ENCODE assay signal across 16 mouse cellular contexts in genomic region chr19:46640780-46641179, GRCm38 (mm10). TPM values are rescaled to one million over a fixed set of nuclear protein-coding genes. Genes with fewer than 3 reads are reported as not detected.
DNase-seq lines count a peak whose midpoint lies in the region; ATAC-seq and TF ChIP-seq lines count a peak whose summit lies in the region.
"Had no signal": no experiment of that assay in that cellular context is flagged by ENCODE, and none has a peak within 500 bp of the region (broad histone marks: within the 10 kb centered on the region; RNA-seq: fewer than 3 reads in every experiment).

No protein-coding gene starts in this region.

- WGBS in heart, embryonic 16.5 days = 86% methylated on average over 8 of the region's 8 CpGs
- WGBS in lung, embryonic 14.5 days = 73% methylated on average over 8 of the region's 8 CpGs
- WGBS in liver, embryonic 13.5 days (ENCODE audit: insufficient replicate concordance) = 73% methylated on average over 8 of the region's 8 CpGs

- no peak for DNase-seq in heart, postnatal 36 days
- DNase-seq in lung, embryonic 14.5 days = no peak
- no peak for DNase-seq in lung, postnatal 14 days
- peak; percentile 3 for DNase-seq in heart, postnatal 4 days
- no peak for DNase-seq in liver, embryonic 13.5 days
- DNase-seq in embryo, embryonic 11 days = no peak
- DNase-seq in thymus, postnatal 0 days (ENCODE audit: low spot score) = no peak
- DNase-seq: cerebellum, adult 9-11 months; thymus, adult 18-20 months had no signal

- peaks cover 11% of the 10 kb centered on the region for H3K36me3 ChIP-seq in heart, embryonic 16.5 days (ENCODE audit: control insufficient read depth, insufficient read depth)
- peaks cover 33% of the 10 kb centered on the region for H3K36me3 ChIP-seq in lung, embryonic 14.5 days (ENCODE audit: insufficient read depth)
- peaks cover 45% of the 10 kb centered on the region for H3K36me3 ChIP-seq in liver, embryonic 13.5 days

- TF ChIP-seq CTCF in lung, embryonic 14.5 days (IDR thresholded peaks at IDR 0.05; ENCODE audit: low read depth) = no peak

- H3K4me2 ChIP-seq in heart, embryonic 16.5 days (ENCODE audit: low read depth, low read length) = no peak overlapping the region
- no peak overlapping the region for H3K4me2 ChIP-seq in lung, embryonic 14.5 days
- no peak overlapping the region for H3K4me2 ChIP-seq in liver, embryonic 13.5 days
- H3K4me2 ChIP-seq: embryonic facial prominence, embryonic 15.5 days; hindbrain, embryonic 15.5 days; liver, embryonic 15.5 days; midbrain, embryonic 12.5 days had no signal

- H3K27me3 ChIP-seq in heart, embryonic 16.5 days (ENCODE audit: control insufficient read depth, insufficient read depth, low read length) = no peaks in the 10 kb centered on the region
- no peaks in the 10 kb centered on the region for H3K27me3 ChIP-seq in lung, embryonic 14.5 days (ENCODE audit: insufficient read depth, low read length)
- H3K27me3 ChIP-seq in liver, embryonic 13.5 days = no peaks in the 10 kb centered on the region
- H3K27me3 ChIP-seq: embryonic facial prominence, embryonic 15.5 days; hindbrain, embryonic 15.5 days; liver, embryonic 15.5 days; midbrain, embryonic 12.5 days had no signal

- H3K4me3 ChIP-seq in heart, embryonic 16.5 days (ENCODE audit: low read length) = no peak overlapping the region
- H3K4me3 ChIP-seq in lung, embryonic 14.5 days (ENCODE audit: low read depth, low read length) = no peak overlapping the region
- no peak overlapping the region for H3K4me3 ChIP-seq in liver, embryonic 13.5 days (replicated peaks)
- H3K4me3 ChIP-seq: embryonic facial prominence, embryonic 15.5 days; hindbrain, embryonic 15.5 days; liver, embryonic 15.5 days; midbrain, embryonic 12.5 days had no signal

- no peak for ATAC-seq in heart, embryonic 16.5 days (replicated peaks; ENCODE audit: extremely low read depth, insufficient read depth, low FRiP score)
- no peak for ATAC-seq in lung, embryonic 14.5 days (ENCODE audit: insufficient read depth)
- ATAC-seq in liver, embryonic 13.5 days (ENCODE audit: low read depth) = no peak

- H3K9ac ChIP-seq in heart, embryonic 16.5 days (ENCODE audit: low read length) = peak overlapping the region; percentile 32; the same call in 1 of the 2 replicates
- no peak overlapping the region for H3K9ac ChIP-seq in lung, embryonic 14.5 days
- H3K9ac ChIP-seq in liver, embryonic 13.5 days = no peak overlapping the region
- H3K9ac ChIP-seq: embryonic facial prominence, embryonic 15.5 days; hindbrain, embryonic 15.5 days; liver, embryonic 15.5 days had no signal

- intact Hi-C loops in heart, postnatal 36 days (cut with DNase I) = loop anchor here (2.0 kb wide), 1 partner anchor 16 kb away; no protein-coding TSS in a partner anchor

- no peaks in the 10 kb centered on the region for H3K9me3 ChIP-seq in heart, embryonic 16.5 days (replicated peaks; ENCODE audit: control insufficient read depth, low read length)
- H3K9me3 ChIP-seq in lung, embryonic 14.5 days (ENCODE audit: low read depth, low read length) = no peaks in the 10 kb centered on the region
- no peaks in the 10 kb centered on the region for H3K9me3 ChIP-seq in liver, embryonic 13.5 days (replicated peaks)
- H3K9me3 ChIP-seq: embryonic facial prominence, embryonic 15.5 days; hindbrain, embryonic 15.5 days; liver, embryonic 15.5 days; midbrain, embryonic 12.5 days had no signal

- peak overlapping the region; percentile 90 for H3K27ac ChIP-seq in heart, embryonic 16.5 days (ENCODE audit: low read length)
- H3K27ac ChIP-seq in lung, embryonic 14.5 days (ENCODE audit: low read depth) = peak overlapping the region; percentile 90
- H3K27ac ChIP-seq in liver, embryonic 13.5 days = 0 out of 2 replicates have a peak overlapping the region, but pooled peaks have one; percentile 23

- peaks cover 80% of the 10 kb centered on the region for H3K4me1 ChIP-seq in heart, embryonic 16.5 days (ENCODE audit: control insufficient read depth, insufficient read depth, low read length)
- peaks cover 44% of the 10 kb centered on the region for H3K4me1 ChIP-seq in lung, embryonic 14.5 days (ENCODE audit: insufficient read depth)
- H3K4me1 ChIP-seq in liver, embryonic 13.5 days (replicated peaks) = peaks cover 98% of the 10 kb centered on the region

RNA-seq across cellular contexts. Expression of gene Cyp17a1, which starts 32.2 kb away (rescaled TPM):
- 1.00 and 1.7 TPM in 2 replicates for polyA plus RNA-seq in heart, embryonic 16.5 days (2015; fragmentation: Nextera tagmentation; extraction: Ambion mirVana)
- total RNA-seq in heart, postnatal 36 days (2021) = not detected
- polyA plus RNA-seq in lung, embryonic 14.5 days (2014; fragmentation: Nextera tagmentation; extraction: Ambion mirVana) = not detected in 2 replicates
- total RNA-seq in heart, postnatal 4 days (2021) = under 1 TPM in 1 of 2 experiments, not detected in 1; 0.23 TPM
- polyA plus RNA-seq in liver, embryonic 13.5 days (2015; fragmentation: Nextera tagmentation; extraction: Ambion mirVana) = 0.07 TPM in 1 of 2 replicates, not detected in the other
- polyA plus RNA-seq in thymus, postnatal 0 days (2015; fragmentation: Nextera tagmentation; extraction: Ambion mirVana) = 0.09 and 0.44 TPM in 2 replicates
- total RNA-seq: layer of hippocampus, postnatal 14 days had no signal
- polyA plus RNA-seq: brain, embryonic 14.5 days; hindbrain, embryonic 15.5 days; midbrain, embryonic 12.5 days had no signal

RNA-seq across cellular contexts. Expression of gene Wbp1l, which starts 41.9 kb away (rescaled TPM):
- 60.5 and 63.3 TPM in 2 replicates for polyA plus RNA-seq in heart, embryonic 16.5 days (2015; fragmentation: Nextera tagmentation; extraction: Ambion mirVana)
- total RNA-seq in heart, postnatal 36 days (2021) = 10 to 100 TPM; 51.2 to 59.1 TPM
- 40.8 and 43.1 TPM in 2 replicates for polyA plus RNA-seq in lung, embryonic 14.5 days (2014; fragmentation: Nextera tagmentation; extraction: Ambion mirVana)
- 10 to 100 TPM; 60.5 to 61.2 TPM for total RNA-seq in heart, postnatal 4 days (2021)
- 14.9 and 17.3 TPM in 2 replicates for polyA plus RNA-seq in liver, embryonic 13.5 days (2015; fragmentation: Nextera tagmentation; extraction: Ambion mirVana)
- polyA plus RNA-seq in thymus, postnatal 0 days (2015; fragmentation: Nextera tagmentation; extraction: Ambion mirVana) = 29.9 and 37.8 TPM in 2 replicates

RNA-seq across cellular contexts. Expression of gene Borcs7, which starts 48.9 kb away (rescaled TPM):
- polyA plus RNA-seq in heart, embryonic 16.5 days (2015; fragmentation: Nextera tagmentation; extraction: Ambion mirVana) = 13.7 and 14.9 TPM in 2 replicates
- 1 to 10 TPM; 9.3 to 9.5 TPM for total RNA-seq in heart, postnatal 36 days (2021)
- polyA plus RNA-seq in lung, embryonic 14.5 days (2014; fragmentation: Nextera tagmentation; extraction: Ambion mirVana) = 15.5 and 17.3 TPM in 2 replicates
- 10 to 100 TPM; 11.7 to 12.8 TPM for total RNA-seq in heart, postnatal 4 days (2021)
- polyA plus RNA-seq in liver, embryonic 13.5 days (2015; fragmentation: Nextera tagmentation; extraction: Ambion mirVana) = 6.6 and 7.1 TPM in 2 replicates
- 10.8 and 13.8 TPM in 2 replicates for polyA plus RNA-seq in thymus, postnatal 0 days (2015; fragmentation: Nextera tagmentation; extraction: Ambion mirVana)

Comparison
In these comparisons a context has a peak if more than half of its experiments do, and no peak if none do; other contexts are left out.
1. H3K27ac ChIP-seq: peak in every context shown above with its lines; median percentile 90 in heart, embryonic 16.5 days; 90 in lung, embryonic 14.5 days; 23 in liver, embryonic 13.5 days.